Mouse (Mus musculus) small intestine, adult 2 months (tissue): ENCODE data around the gene Pi4ka.

Experiments
- CTCF ChIP-seq: fragments of 200-500 bp; IDR thresholded peaks from 2 replicates; pipeline ENCODE4 v1.5.1; 2012; ENCODE audit warnings: low read depth, mild to moderate bottlenecking, control low read depth, inconsistent platforms, low read length, moderate library complexity, mixed read lengths; ENCODE audit not compliant: insufficient replicate concordance, insufficient read length; ENCODE audit errors: extremely low read depth
- POLR2A ChIP-seq: fragments of 200-500 bp; IDR thresholded peaks from 2 replicates; pipeline ENCODE4 v1.6.1; 2012; ENCODE audit warnings: low read depth, mild to moderate bottlenecking, control low read depth, inconsistent platforms, low read length, moderate library complexity

- no peak for TF ChIP-seq CTCF
- no peak for TF ChIP-seq POLR2A
Observed at GRCm38 (mm10) chr16:17423021-17423420, 16.9 kb upstream of the Pi4ka start.
